Mouse (Mus musculus): ENCODE data around the gene Ptprm.

GRCm38 (mm10) chr17:67215326-67215725 lies 138.9 kb downstream of the Ptprm start:
- TF ChIP-seq CTCF (IDR thresholded peaks at IDR 0.05; ENCODE audit: low read depth) (no peak), EP300 (IDR thresholded peaks at IDR 0.05; ENCODE audit: low read depth) (no peak)
